In the genomic region with DNA sequence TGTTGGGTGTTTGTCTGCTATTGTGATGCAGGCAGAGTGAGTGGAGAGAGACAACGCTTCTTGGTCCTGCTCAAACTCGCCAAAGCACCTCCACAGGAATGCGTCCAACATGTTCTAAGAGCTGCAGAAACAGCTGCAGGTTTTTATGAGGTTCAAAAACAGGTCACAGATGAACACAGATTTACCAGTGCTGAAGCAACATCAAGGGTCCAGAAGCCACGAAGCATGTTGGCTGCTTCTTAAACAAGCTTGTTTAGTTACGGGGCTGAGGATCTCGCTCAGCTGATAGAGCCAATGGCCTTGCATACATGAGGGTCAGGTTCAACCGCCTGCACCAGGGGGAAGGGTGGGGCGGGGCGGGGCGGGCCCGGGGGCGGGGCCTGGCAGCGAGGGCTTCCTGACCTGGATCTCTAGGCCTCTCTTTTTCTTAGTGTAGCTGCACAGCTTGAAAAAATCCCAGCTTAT, we compare ENCODE assay signal across 10 mouse cellular contexts. TPM values are rescaled to one million over a fixed set of nuclear protein-coding genes. Genes with fewer than 3 reads are reported as not detected.
DNase-seq lines count a peak whose midpoint lies in the region; ATAC-seq and TF ChIP-seq lines count a peak whose summit lies in the region.
"Had no signal": no experiment of that assay in that cellular context is flagged by ENCODE, and none has a peak within 500 bp of the region (broad histone marks: within the 10 kb centered on the region; RNA-seq: fewer than 3 reads in every experiment).

No protein-coding gene starts in this region.

- TF ChIP-seq CTCF in lung, embryonic 14.5 days (IDR thresholded peaks at IDR 0.05; ENCODE audit: low read depth), result no peak

- peak; percentile 78; the same call in 1 of the 2 replicates for ATAC-seq in lung, embryonic 14.5 days (ENCODE audit: insufficient read depth)
- peak; percentile 19; the same call in 1 of the 2 replicates for ATAC-seq in neural tube, embryonic 15.5 days (ENCODE audit: low FRiP score)

- 13% methylated on average over 13 of the region's 13 CpGs for WGBS in lung, embryonic 14.5 days
- WGBS in limb, embryonic 10.5 days, result 23% methylated on average over 13 of the region's 13 CpGs
- WGBS in neural tube, embryonic 15.5 days, result 30% methylated on average over 13 of the region's 13 CpGs

- peaks cover 18% of the 10 kb centered on the region; the same call in 1 of the 2 replicates for H3K36me3 ChIP-seq in lung, embryonic 14.5 days (ENCODE audit: insufficient read depth)
- H3K36me3 ChIP-seq in limb, embryonic 10.5 days, result peaks cover 27% of the 10 kb centered on the region
- H3K36me3 ChIP-seq in neural tube, embryonic 15.5 days, result peaks cover 32% of the 10 kb centered on the region

- peak overlapping the region; percentile 75; the same call in 1 of the 2 replicates for H3K27ac ChIP-seq in lung, embryonic 14.5 days (ENCODE audit: low read depth)
- H3K27ac ChIP-seq in limb, embryonic 10.5 days, result peak overlapping the region; percentile 50; the same call in 1 of the 2 replicates
- no peak overlapping the region for H3K27ac ChIP-seq in neural tube, embryonic 15.5 days (replicated peaks)
- H3K27ac ChIP-seq: midbrain, embryonic 12.5 days had no signal

- no peaks in the 10 kb centered on the region for H3K9me3 ChIP-seq in lung, embryonic 14.5 days (ENCODE audit: low read depth, low read length)
- no peaks in the 10 kb centered on the region for H3K9me3 ChIP-seq in limb, embryonic 10.5 days (replicated peaks)
- H3K9me3 ChIP-seq in neural tube, embryonic 15.5 days (replicated peaks), result no peaks in the 10 kb centered on the region
- H3K9me3 ChIP-seq: midbrain, embryonic 12.5 days had no signal

- no peak overlapping the region for H3K9ac ChIP-seq in lung, embryonic 14.5 days
- no peak overlapping the region for H3K9ac ChIP-seq in neural tube, embryonic 15.5 days (replicated peaks)
- H3K9ac ChIP-seq: midbrain, embryonic 12.5 days had no signal

- H3K4me1 ChIP-seq in lung, embryonic 14.5 days (ENCODE audit: insufficient read depth), result 0 out of 2 replicates have a peak, but pooled peaks cover 5% of the 10 kb centered on the region
- peaks cover 14% of the 10 kb centered on the region for H3K4me1 ChIP-seq in limb, embryonic 10.5 days
- H3K4me1 ChIP-seq in neural tube, embryonic 15.5 days, result no peaks in the 10 kb centered on the region

- DNase-seq in lung, embryonic 14.5 days, result peak; percentile 53
- DNase-seq in lung, postnatal 4 days, result no peak
- DNase-seq in embryo, embryonic 10.5 days (ENCODE audit: low spot score), result peak; percentile 22
- DNase-seq in limb, embryonic 10.5 days (ENCODE audit: low spot score), result peak; percentile 63
- DNase-seq in cerebellum, postnatal 36 days, result no peak
- no peak for DNase-seq in left cerebral cortex, adult 9 months (ENCODE audit: low spot score in 2 of 2)
- DNase-seq in ovary, postnatal 10 days (ENCODE audit: low spot score), result no peak
- DNase-seq: thymus, postnatal 4 days had no signal

- H3K4me2 ChIP-seq in lung, embryonic 14.5 days, result 0 out of 2 replicates have a peak overlapping the region, but pooled peaks have one; percentile 25
- H3K4me2 ChIP-seq in neural tube, embryonic 15.5 days, result no peak overlapping the region
- H3K4me2 ChIP-seq: midbrain, embryonic 12.5 days had no signal

- no peak overlapping the region for H3K4me3 ChIP-seq in lung, embryonic 14.5 days (ENCODE audit: low read depth, low read length)
- no peak overlapping the region for H3K4me3 ChIP-seq in limb, embryonic 10.5 days
- H3K4me3 ChIP-seq in neural tube, embryonic 15.5 days (replicated peaks), result no peak overlapping the region
- H3K4me3 ChIP-seq: midbrain, embryonic 12.5 days had no signal

- no peaks in the 10 kb centered on the region for H3K27me3 ChIP-seq in lung, embryonic 14.5 days (ENCODE audit: insufficient read depth, low read length)
- 0 out of 2 replicates have a peak, but pooled peaks cover 7% of the 10 kb centered on the region for H3K27me3 ChIP-seq in limb, embryonic 10.5 days (ENCODE audit: low read depth, poor library complexity, severe bottlenecking)
- H3K27me3 ChIP-seq in neural tube, embryonic 15.5 days (replicated peaks), result no peaks in the 10 kb centered on the region

RNA-seq across cellular contexts. Expression of gene Il17d, which starts 22.0 kb away (rescaled TPM):
- polyA plus RNA-seq in lung, embryonic 14.5 days (2014; fragmentation: Nextera tagmentation; extraction: Ambion mirVana), result 3.4 TPM in 2 replicates
- 0.26 and 0.95 TPM in 2 replicates for polyA plus RNA-seq in limb, embryonic 10.5 days (2016; fragmentation: Nextera tagmentation; extraction: Ambion mirVana)
- polyA plus RNA-seq in neural tube, embryonic 15.5 days (2015; fragmentation: Nextera tagmentation; extraction: Ambion mirVana), result 6.0 and 7.3 TPM in 2 replicates

RNA-seq across cellular contexts. Expression of gene Eef1akmt1, which starts 24.8 kb away (rescaled TPM):
- 112 and 122 TPM in 2 replicates for polyA plus RNA-seq in lung, embryonic 14.5 days (2014; fragmentation: Nextera tagmentation; extraction: Ambion mirVana)
- 115 and 132 TPM in 2 replicates for polyA plus RNA-seq in limb, embryonic 10.5 days (2016; fragmentation: Nextera tagmentation; extraction: Ambion mirVana)
- polyA plus RNA-seq in neural tube, embryonic 15.5 days (2015; fragmentation: Nextera tagmentation; extraction: Ambion mirVana), result 99.3 and 104 TPM in 2 replicates

Comparison
In these comparisons a context has a peak if more than half of its experiments do, and no peak if none do; other contexts are left out.
1. DNase-seq: peak in lung, embryonic 14.5 days (single experiment), embryo, embryonic 10.5 days (single experiment) and limb, embryonic 10.5 days (single experiment); none in lung, postnatal 4 days (0 of 2), cerebellum, postnatal 36 days (0 of 2), left cerebral cortex, adult 9 months (0 of 2) and ovary, postnatal 10 days (single experiment).